Mouse (Mus musculus) hindbrain, embryonic 15.5 days (tissue): ENCODE measurements around the gene Eng. TPM values are rescaled to one million over a fixed set of nuclear protein-coding genes. Genes with fewer than 3 reads are reported as not detected.

Source experiments
- ATAC-seq: fragments of 200-750 bp; cut with Nextera tagmentation; 2 replicates; pipeline ENCODE4 v1.8.0; 2017; ENCODE audit warnings: low read depth, moderate number of reproducible peaks, moderate TSS enrichment; ENCODE audit not compliant: low FRiP score
- H3K27ac ChIP-seq: fragments of 300-500 bp; sonication (generic); replicated peaks from 2 replicates; pipeline ENCODE4 v1.5.1; 2015; ENCODE audit warnings: mild to moderate bottlenecking, inconsistent platforms
- H3K27me3 ChIP-seq: fragments of 300-500 bp; sonication (generic); 2 replicates; pipeline ENCODE4 v1.6.1; 2015; ENCODE audit warnings: control low read depth, inconsistent platforms
- H3K36me3 ChIP-seq: fragments of 300-500 bp; sonication (generic); 2 replicates; pipeline ENCODE4 v1.6.1; 2015; ENCODE audit warnings: control low read depth, inconsistent platforms
- H3K4me1 ChIP-seq: fragments of 300-500 bp; sonication (generic); replicated peaks from 2 replicates; pipeline ENCODE4 v1.6.1; 2015; ENCODE audit warnings: control low read depth, inconsistent platforms
- H3K4me2 ChIP-seq: fragments of 300-500 bp; sonication (generic); 2 replicates; pipeline ENCODE4 v1.6.1; 2015; ENCODE audit warnings: moderate library complexity, mild to moderate bottlenecking, inconsistent platforms
- H3K4me3 ChIP-seq: fragments of 300-500 bp; sonication (generic); 2 replicates; pipeline ENCODE4 v1.5.1; 2015; ENCODE audit warnings: mild to moderate bottlenecking, inconsistent platforms
- H3K9ac ChIP-seq: fragments of 300-500 bp; sonication (generic); 2 replicates; pipeline ENCODE4 v1.6.1; 2015; ENCODE audit warnings: inconsistent platforms
- H3K9me3 ChIP-seq: fragments of 300-500 bp; sonication (generic); 2 replicates; pipeline ENCODE4 v1.6.1; 2016; ENCODE audit warnings: control low read depth, inconsistent platforms
- WGBS: fragments of 180-500 bp; shearing (Covaris S2); methylation state at CpG from one replicate; pipeline ENCODE4 v1.1.7; 2015; 5-methylcytosine and 5-hydroxymethylcytosine counted together
- polyA plus RNA-seq: library from polyadenylated mRNA; unstranded; fragments of >200 nt; fragmentation: Nextera tagmentation; extraction: Ambion mirVana; gene quantifications from 2 replicates; pipeline ENCODE4 v1.2.1, GENCODE M21; 2015

Gene Eng
- polyA plus RNA-seq: 29.2 and 33.9 TPM in 2 replicates

DNA sequence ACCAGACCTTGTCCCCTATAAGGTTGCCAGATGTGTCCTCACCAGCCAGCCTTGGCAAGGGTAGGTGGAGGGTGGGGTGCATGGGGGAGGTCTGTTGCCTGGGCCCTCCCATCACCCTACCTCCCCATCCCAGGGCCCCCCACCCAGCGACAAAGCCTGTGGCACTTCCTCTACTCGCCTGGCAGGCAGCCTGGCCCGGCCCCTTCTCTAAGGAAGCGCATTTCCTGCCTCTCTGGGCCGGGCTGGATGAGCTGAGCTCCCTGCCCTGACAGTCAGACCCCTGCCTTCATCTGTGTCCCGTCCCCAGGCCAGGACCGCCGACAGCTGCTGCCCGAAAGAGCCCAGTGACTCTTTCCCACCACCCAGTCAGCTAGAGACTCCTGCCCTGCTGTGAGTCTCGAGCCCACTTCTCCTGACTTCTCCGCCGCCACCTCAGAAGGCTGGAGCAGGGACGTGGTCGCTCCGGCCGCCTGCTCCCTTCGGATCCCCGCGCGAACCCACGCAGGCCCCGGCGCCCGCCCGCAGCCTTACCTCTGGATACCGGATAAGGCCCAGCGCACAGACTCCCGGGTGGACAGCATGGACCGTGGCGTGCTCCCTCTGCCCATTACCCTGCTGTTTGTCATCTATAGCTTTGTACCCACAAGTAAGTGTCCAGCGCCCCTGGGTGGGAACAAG is at the start of gene Eng:
Gene Eng (plus strand): TSS at position 217 of the 678 bp plus-strand sequence.
- 0 out of 2 replicates have a peak within 1 kb of the TSS, but pooled peaks have one; percentile 18 for H3K9ac ChIP-seq
- ATAC-seq: no peak

DNA sequence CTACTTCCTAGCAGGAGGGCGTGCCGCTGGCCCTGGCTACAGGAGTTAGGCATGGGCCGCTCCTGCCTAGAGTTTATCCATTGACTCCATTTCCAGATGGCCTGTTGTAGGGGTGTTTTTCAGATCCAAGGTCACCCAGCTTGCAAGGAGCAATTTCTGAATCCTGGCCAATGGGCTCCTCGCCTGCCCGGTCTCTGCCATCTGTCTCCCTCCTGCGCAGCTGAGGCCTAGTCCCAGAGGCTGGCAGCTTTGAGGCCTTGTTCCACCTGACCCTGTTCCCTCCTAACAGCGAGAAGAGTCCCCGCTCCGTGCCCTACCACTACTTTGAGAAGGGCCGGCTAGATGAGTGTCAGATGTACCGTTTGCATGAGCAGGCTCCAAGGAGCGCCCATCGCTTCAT is 49.7 kb upstream of the Eng start:
- Histone ChIP-seq H3K27me3 (no peaks in the 10 kb centered on the region), H3K9ac (no peak overlapping the region), H3K4me2 (no peak overlapping the region), H3K27ac (no peak overlapping the region), H3K9me3 (no peaks in the 10 kb centered on the region), H3K4me3 (no peak overlapping the region), H3K36me3 (peaks cover 17% of the 10 kb centered on the region; the same call in 1 of the 2 replicates), H3K4me1 (no peaks in the 10 kb centered on the region; the same call in 1 of the 2 replicates)
- 74% methylated on average over 13 of the region's 13 CpGs for WGBS
- ATAC-seq: no peak

More for the DNA sequence above, at the start of gene Eng:
- Histone ChIP-seq H3K27ac (0 out of 2 replicates have a peak within 1 kb of the TSS, but pooled peaks have one; percentile 42), H3K36me3 (no peaks in the 10 kb centered on the region), H3K4me1 (0 out of 2 replicates have a peak, but pooled peaks cover 5% of the 10 kb centered on the region), H3K27me3 (no peaks in the 10 kb centered on the region), H3K9me3 (no peaks in the 10 kb centered on the region), H3K4me2 (peak within 1 kb of the TSS; percentile 15; the same call in 1 of the 2 replicates), H3K4me3 (peak within 1 kb of the TSS; percentile 20)
- 62% methylated on average over 31 of the region's 31 CpGs for WGBS

DNA sequence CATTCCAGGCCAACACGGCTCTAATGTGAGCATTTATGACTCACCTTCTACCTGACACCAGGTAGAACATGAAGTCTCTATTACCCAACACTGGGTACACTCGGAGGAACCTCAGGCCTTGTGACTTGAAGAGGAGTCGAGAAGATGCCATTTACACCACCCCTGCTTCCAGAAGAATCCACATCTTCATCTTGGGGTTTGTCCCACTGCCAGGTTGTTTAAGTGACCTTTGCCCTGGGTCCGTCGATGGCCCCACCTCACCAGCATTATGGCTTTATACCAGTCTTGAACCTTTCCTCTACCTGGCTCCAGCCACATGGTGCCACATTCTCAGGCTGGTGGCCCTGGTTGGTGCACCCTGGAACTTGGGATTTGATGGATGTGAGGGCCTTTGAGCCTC is 49.1 kb upstream of the Eng start:
- Histone ChIP-seq H3K9me3 (no peaks in the 10 kb centered on the region), H3K9ac (no peak overlapping the region), H3K36me3 (peaks cover 17% of the 10 kb centered on the region; the same call in 1 of the 2 replicates), H3K4me3 (no peak overlapping the region), H3K27me3 (no peaks in the 10 kb centered on the region), H3K4me2 (no peak overlapping the region), H3K4me1 (no peaks in the 10 kb centered on the region; the same call in 1 of the 2 replicates), H3K27ac (no peak overlapping the region)
- ATAC-seq: no peak
- WGBS: 93% methylated on average over 5 of the region's 5 CpGs

DNA sequence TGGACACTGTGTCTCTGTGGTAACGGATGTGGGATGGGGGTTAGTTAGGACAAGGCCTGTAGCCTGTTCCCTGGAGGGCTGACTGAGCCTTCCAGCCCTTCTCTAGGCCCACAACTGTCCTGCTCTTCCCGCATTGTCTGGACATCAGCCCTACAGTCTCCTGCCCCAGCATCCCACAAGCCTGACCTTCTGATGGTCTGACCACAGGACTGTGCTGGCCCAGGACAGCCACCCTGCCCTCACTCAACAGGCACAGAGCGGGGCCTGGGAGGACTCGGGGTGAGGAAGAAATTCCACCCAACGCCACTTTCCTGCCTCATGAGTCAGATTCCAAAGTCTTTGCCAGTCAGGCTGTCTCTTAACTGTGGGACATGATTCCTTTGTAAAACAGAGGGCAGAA is 48.7 kb upstream of the Eng start:
- no peak overlapping the region for H3K9ac ChIP-seq
- no peak overlapping the region for H3K27ac ChIP-seq
- no peak for ATAC-seq
- H3K9me3 ChIP-seq: no peaks in the 10 kb centered on the region
- H3K36me3 ChIP-seq: peaks cover 17% of the 10 kb centered on the region; the same call in 1 of the 2 replicates
- WGBS: 85% methylated on average over 5 of the region's 5 CpGs
- H3K27me3 ChIP-seq: no peaks in the 10 kb centered on the region
- no peak overlapping the region for H3K4me3 ChIP-seq
- no peaks in the 10 kb centered on the region; the same call in 1 of the 2 replicates for H3K4me1 ChIP-seq
- H3K4me2 ChIP-seq: no peak overlapping the region

DNA sequence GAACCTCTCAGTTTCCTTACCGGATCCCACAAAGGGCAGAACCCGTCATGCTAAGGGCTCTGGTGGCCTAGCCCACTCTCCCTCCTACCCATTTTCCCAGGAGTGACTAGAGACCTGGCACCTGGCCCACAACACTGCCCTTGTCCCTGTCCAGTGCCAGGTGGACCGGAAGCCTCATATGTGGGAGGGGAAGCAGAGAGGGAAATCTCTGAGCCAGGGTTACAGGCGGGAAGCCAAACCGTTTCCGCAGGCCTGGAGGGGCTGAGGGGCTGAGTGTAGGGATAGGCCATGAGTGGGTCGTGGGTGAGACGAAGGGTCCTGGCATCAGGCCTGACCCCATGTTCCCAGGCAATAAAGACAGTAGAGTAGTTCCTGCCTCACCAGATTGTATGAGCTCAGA is 47.9 kb upstream of the Eng start:
- Histone ChIP-seq H3K27ac (no peak overlapping the region), H3K4me3 (no peak overlapping the region), H3K4me1 (no peaks in the 10 kb centered on the region; the same call in 1 of the 2 replicates), H3K27me3 (no peaks in the 10 kb centered on the region), H3K4me2 (no peak overlapping the region), H3K9me3 (no peaks in the 10 kb centered on the region), H3K36me3 (peaks cover 17% of the 10 kb centered on the region; the same call in 1 of the 2 replicates), H3K9ac (no peak overlapping the region)
- 75% methylated on average over 8 of the region's 8 CpGs for WGBS
- no peak for ATAC-seq

DNA sequence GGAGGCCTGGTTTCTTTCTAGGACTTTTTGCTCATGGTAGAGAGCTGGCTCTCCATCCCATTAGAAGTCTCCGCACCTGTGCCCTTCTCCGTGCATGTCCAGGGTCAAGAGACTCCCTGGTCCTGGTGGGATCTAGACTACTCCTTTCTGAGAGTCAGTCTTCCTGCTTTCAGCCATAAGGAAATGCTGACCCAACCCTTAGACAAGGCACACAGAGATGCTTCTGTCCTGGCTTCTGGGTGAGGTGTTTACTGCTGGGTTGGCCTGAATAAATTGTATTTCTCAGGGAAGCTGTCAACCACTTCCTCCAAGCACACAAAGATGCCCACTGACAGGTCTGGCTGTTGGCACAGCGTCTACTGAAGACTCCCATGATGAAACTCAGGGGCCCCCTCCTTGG is 47.0 kb upstream of the Eng start, which contains the start of gene St6galnac6:
Gene St6galnac6 (plus strand): TSS at position 301 of the 400 bp plus-strand sequence.
- no peaks in the 10 kb centered on the region for H3K9me3 ChIP-seq
- ATAC-seq: no peak
- 95% methylated on average over 3 of the region's 3 CpGs for WGBS
- H3K4me3 ChIP-seq: no peak within 1 kb of the TSS
- no peaks in the 10 kb centered on the region for H3K27me3 ChIP-seq
- no peak within 1 kb of the TSS for H3K4me2 ChIP-seq
- no peak within 1 kb of the TSS for H3K9ac ChIP-seq
- no peak within 1 kb of the TSS for H3K27ac ChIP-seq
- peaks cover 11% of the 10 kb centered on the region; the same call in 1 of the 2 replicates for H3K36me3 ChIP-seq
- no peaks in the 10 kb centered on the region; the same call in 1 of the 2 replicates for H3K4me1 ChIP-seq

DNA sequence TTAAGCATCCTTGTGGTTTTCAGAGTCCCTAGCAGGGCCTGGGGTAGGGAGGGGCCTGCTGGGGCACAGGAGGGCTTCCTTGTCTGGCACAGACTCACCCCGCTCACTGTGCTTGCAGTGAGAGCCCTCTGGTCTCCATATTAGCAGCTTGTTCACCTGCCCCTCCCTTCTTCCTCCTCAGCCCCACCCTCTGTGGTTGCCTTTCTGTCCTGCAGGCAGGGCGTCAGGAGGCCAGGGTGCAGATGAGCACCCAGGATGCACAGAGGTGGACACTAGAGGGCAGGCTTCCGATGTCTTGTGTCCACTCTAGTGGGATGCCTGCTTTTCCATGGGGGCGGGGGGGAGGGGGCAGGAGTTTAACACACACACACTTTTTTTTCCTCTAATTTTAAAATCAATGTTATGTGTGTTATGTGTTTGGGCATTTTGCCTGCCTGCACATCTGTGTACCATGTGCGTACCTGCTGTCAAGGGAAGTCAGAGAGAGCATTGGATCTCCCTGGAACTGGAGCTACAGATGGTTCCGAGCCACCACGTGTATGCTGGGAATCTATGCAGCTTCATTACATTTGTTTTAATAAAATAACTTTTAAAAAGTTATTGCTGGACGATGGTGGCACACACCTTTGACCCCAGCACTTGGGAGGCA is 44.9 kb upstream of the Eng start:
- H3K9me3 ChIP-seq: no peaks in the 10 kb centered on the region
- peaks cover 2% of the 10 kb centered on the region for H3K4me1 ChIP-seq
- WGBS: 40% methylated on average over 8 of the region's 8 CpGs
- H3K4me2 ChIP-seq: no peak overlapping the region
- H3K4me3 ChIP-seq: no peak overlapping the region
- H3K27ac ChIP-seq: no peak overlapping the region
- no peak for ATAC-seq
- no peaks in the 10 kb centered on the region for H3K27me3 ChIP-seq
- H3K36me3 ChIP-seq: 0 out of 2 replicates have a peak, but pooled peaks cover 5% of the 10 kb centered on the region
- H3K9ac ChIP-seq: no peak overlapping the region

DNA sequence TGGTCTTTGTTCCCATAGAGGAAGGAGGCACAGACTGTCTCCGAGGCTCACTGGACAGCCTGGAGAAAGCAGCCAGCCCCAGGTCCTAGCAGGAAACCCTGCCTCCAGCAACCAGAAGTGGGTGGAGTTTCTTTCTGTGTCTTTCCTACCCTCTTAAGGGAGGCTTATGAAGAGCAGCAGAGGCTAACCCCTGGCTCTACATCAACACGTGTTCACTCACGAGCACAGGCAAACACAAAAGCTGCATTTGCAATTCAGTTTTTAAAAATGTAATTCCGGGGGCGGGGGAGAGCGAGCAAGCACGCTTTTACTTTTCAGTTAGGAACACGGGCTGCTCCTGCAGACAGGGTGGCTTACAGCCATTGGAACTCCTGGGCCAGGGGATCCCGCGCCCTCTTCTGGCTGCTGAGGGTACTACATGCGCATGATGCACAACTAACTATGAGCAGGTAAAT is 43.8 kb upstream of the Eng start:
- Histone ChIP-seq H3K9me3 (no peaks in the 10 kb centered on the region), H3K4me2 (peak overlapping the region; percentile 48), H3K36me3 (no peaks in the 10 kb centered on the region), H3K9ac (no peak overlapping the region), H3K27ac (no peak overlapping the region), H3K4me3 (peak overlapping the region; percentile 26), H3K27me3 (no peaks in the 10 kb centered on the region), H3K4me1 (peaks cover 10% of the 10 kb centered on the region)
- peak; percentile 43; the same call in 1 of the 2 replicates for ATAC-seq
- WGBS: 2% methylated on average over 11 of the region's 11 CpGs

DNA sequence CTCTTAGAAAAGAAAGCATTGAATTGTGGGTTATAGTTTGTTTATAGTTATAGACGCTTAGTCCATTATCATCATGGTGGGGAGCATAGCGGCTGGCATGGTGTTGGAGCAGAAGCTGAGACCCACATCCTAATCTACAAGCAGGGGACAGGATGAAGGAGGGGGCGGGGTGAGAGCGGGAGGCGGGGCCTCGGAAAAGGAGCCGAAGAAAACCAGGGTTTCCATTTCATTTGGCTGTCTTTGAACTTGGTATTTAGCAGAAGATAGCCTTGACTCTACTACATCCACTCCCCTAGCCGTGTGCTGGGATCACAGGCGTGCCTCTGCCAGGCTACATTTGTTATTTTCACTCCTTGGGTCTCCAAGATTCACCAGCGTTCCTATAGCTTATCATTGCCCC is 41.8 kb upstream of the Eng start:
- ATAC-seq: no peak
- peaks cover 3% of the 10 kb centered on the region; the same call in 1 of the 2 replicates for H3K27me3 ChIP-seq
- H3K9ac ChIP-seq: no peak overlapping the region
- no peak overlapping the region for H3K4me3 ChIP-seq
- H3K4me2 ChIP-seq: no peak overlapping the region
- peaks cover 24% of the 10 kb centered on the region for H3K4me1 ChIP-seq
- no peak overlapping the region for H3K27ac ChIP-seq
- no peaks in the 10 kb centered on the region for H3K9me3 ChIP-seq
- WGBS: 48% methylated on average over 10 of the region's 10 CpGs
- H3K36me3 ChIP-seq: no peaks in the 10 kb centered on the region

DNA sequence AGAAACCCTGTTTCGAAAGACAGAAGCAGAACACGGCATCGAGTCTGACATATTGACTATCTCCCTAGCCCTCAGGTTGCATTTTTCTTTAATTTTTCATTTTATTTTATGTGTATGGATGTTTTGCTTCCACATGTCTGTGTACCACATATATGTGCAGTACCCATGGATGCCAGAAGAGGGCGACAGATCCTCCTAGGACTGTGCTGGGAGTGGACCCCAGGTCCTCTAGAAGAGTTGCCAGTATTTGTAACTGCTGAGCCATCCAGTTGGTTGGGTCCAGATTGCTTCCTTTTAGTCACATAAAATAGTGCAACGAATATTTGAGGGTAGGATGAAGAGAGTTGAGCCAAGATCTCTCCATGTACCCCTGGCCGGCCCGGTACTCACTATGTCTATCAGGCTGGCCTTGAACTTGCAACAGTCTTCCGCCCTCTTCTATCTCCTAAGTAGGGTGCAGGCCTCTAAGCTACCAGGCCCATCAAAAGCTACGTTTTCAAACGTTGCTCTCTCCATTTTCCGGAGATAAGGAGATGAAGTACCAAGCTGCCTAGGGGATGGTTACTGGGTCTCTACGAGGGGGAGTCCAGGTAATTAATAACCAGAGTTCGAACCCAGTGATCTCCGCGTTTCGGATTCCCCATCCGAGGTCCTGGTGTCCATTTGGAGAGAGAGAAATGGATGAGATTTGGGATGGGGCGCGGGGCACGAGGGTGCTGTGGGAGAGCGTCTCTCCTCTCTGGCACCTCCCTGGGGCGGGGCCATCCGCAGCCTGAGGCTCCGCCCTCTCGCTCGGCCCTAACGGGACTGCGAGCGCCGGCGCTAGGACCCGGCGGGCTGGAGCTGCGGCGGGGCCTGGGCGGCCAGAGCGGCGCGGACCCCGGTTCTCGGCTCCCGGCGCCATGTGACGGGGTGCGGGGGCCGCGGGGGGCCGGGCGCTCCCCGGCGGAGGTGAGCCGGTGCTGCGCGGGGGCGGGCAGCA is 39.9 kb upstream of the Eng start:
- Histone ChIP-seq H3K4me1 (peaks cover 28% of the 10 kb centered on the region), H3K27me3 (peaks cover 3% of the 10 kb centered on the region; the same call in 1 of the 2 replicates), H3K4me3 (peak overlapping the region; percentile 78), H3K4me2 (peak overlapping the region; percentile 85), H3K9me3 (no peaks in the 10 kb centered on the region), H3K36me3 (no peaks in the 10 kb centered on the region), H3K9ac (peak overlapping the region; percentile 74), H3K27ac (no peak overlapping the region)
- WGBS: 13% methylated on average over 45 of the region's 55 CpGs
- peak; percentile 75 for ATAC-seq

DNA sequence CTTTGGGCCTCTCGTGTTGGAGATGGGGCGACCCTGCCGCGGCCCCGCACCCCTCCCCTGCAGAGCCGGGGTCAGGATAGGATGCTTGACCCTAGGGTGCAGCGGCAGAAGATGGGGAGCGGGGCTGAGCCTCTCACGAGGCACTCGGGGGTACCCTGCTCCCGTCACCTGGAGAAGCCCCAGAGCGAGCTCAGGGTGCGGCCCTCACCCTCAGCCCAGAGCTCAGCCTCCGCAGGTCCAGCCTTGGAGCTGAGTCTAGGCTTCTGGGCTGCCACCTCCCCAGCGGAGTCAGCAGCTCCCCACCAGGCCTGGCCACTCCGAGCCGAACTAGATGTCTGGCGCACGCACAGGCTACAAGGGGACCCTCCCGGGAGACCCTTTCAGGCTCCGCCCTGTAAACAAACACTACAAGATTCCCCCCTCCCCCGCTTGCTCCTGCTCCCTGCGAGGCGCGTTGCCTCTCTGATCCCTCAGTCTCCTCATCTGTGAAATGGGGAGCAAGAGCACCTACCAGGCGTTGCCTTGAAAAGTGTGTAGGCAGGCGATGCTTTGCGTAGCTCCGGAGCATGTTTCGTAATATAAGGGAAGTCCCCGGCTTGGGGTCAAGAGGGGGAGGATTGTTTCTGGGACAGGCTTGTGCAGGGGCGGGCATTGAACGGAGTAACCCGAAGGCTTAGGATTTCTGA is 39.0 kb upstream of the Eng start:
- 6% methylated on average over 34 of the region's 34 CpGs for WGBS
- peak; percentile 21; the same call in 1 of the 2 replicates for ATAC-seq
- no peak overlapping the region for H3K27ac ChIP-seq

More for the DNA sequence above, 39.0 kb upstream of the Eng start:
- Histone ChIP-seq H3K27me3 (peaks cover 3% of the 10 kb centered on the region; the same call in 1 of the 2 replicates), H3K4me2 (peak overlapping the region; percentile 85), H3K4me1 (peaks cover 28% of the 10 kb centered on the region), H3K36me3 (no peaks in the 10 kb centered on the region), H3K4me3 (peak overlapping the region; percentile 78), H3K9ac (peak overlapping the region; percentile 74), H3K9me3 (no peaks in the 10 kb centered on the region)
